Mouse (Mus musculus) MEL (cell line): ENCODE measurements around the gene Ociad1.

Source experiments
- POLR2A ChIP-seq, 2 experiments: IDR thresholded peaks; 2 replicates each; pipeline ENCODE4 v1.6.1; 2011 to 2012; ENCODE audit warnings: low read length in 2 of 2, mild to moderate bottlenecking in 2 of 2, control low read depth in 1 of 2, improper control_type of control experiment in 1 of 2, low read depth in 1 of 2, moderate library complexity in 1 of 2; ENCODE audit not compliant: control insufficient read depth in 1 of 2, insufficient read depth in 1 of 2, poor library complexity in 1 of 2
- USF1 ChIP-seq: IDR thresholded peaks from 2 replicates; pipeline ENCODE4 v1.6.1; 2014; ENCODE audit warnings: low read depth, mild to moderate bottlenecking, inconsistent platforms, low read length, improper control_type of control experiment, moderate library complexity

- TF ChIP-seq POLR2A (IDR thresholded peaks at IDR 0.05; ENCODE audit: control insufficient read depth in 1 of 2, insufficient read depth in 1 of 2, low read depth in 1 of 2, low read length in 2 of 2, poor library complexity in 1 of 2) (no peak), USF1 (no peak)
Measured at GRCm38 (mm10) chr5:73265460-73265859, 27.1 kb upstream of the Ociad1 start.
